Mouse (Mus musculus) ES-Bruce4 (cell line): ENCODE results near the gene Cse1l.

Experiments used
- EP300 ChIP-seq: IDR thresholded peaks from 2 replicates; pipeline ENCODE4 v1.6.1; 2011; ENCODE audit warnings: low read depth, low read length; ENCODE audit not compliant: insufficient read depth
- POLR2A ChIP-seq: IDR thresholded peaks from one replicate; pipeline ENCODE4 v1.8.1; 2011; ENCODE audit warnings: low read length; ENCODE audit not compliant: insufficient read depth

DNA sequence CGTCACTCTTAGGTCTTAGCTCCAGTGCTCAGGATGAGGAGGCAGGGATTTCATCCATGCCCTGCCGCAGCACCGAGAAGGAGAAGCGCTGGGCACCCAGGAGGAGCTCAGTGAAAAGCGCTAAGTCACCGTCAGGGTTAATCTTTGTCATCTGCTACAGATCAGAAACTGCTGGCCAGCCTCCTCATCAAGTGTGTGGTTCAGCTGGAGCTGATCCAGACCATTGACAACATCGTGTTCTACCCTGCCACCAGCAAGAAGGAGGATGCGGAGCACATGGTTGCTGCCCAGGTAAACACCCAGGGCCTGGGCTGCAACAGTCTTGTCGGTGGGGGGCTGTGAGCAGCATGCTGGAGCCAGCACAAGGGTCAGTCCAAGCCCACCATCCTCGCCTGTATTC is 20.2 kb upstream of the Cse1l start:
- TF ChIP-seq EP300 (no peak), POLR2A (no peak)
